Mouse (Mus musculus): ENCODE measurements around the gene Lrmda. TPM values are rescaled to one million over a fixed set of nuclear protein-coding genes. Genes with fewer than 3 reads are reported as not detected.
A peak's percentile ranks its signal among the peaks of the same experiment; 100 is the strongest.
"Not testable (repeated sequence)": the region's sequence is repeated elsewhere in the genome, so short reads cannot be mapped to it uniquely, and the experiment has no call there.

The Lrmda gene
- total RNA-seq, 2 experiments from 2014 or later, result 1.5 to 2.4 TPM

- no peak for DNase-seq
Observed at GRCm38 (mm10) chr14:22738603-22739002, 719.1 kb downstream of the Lrmda start.

GRCm38 (mm10) chr14:22742527-22742926 lies 723.0 kb downstream of the Lrmda start:
- DNase-seq, result no peak

GRCm38 (mm10) chr14:22743264-22743663 lies 723.8 kb downstream of the Lrmda start:
- DNase-seq, result no peak

GRCm38 (mm10) chr14:22744701-22745100 lies 725.2 kb downstream of the Lrmda start:
- no peak for DNase-seq

- no peak for DNase-seq
Observed at GRCm38 (mm10) chr14:22745263-22745881, 725.9 kb downstream of the Lrmda start.

- DNase-seq, result peak in 1 of 2 experiments; percentile 33
Observed at GRCm38 (mm10) chr14:22745882-22746480, 726.5 kb downstream of the Lrmda start.

- no peak for DNase-seq
Observed at GRCm38 (mm10) chr14:22747816-22748215, 728.3 kb downstream of the Lrmda start.

- DNase-seq, result peak in 1 of 2 experiments; percentile 9
Observed at GRCm38 (mm10) chr14:22750409-22750808, 730.9 kb downstream of the Lrmda start.

GRCm38 (mm10) chr14:22751290-22751689 lies 731.8 kb downstream of the Lrmda start:
- DNase-seq, result no peak

- no peak for DNase-seq
Observed at GRCm38 (mm10) chr14:22754633-22755032, 735.1 kb downstream of the Lrmda start.

- no peak for DNase-seq
Observed at GRCm38 (mm10) chr14:22757493-22757892, 738.0 kb downstream of the Lrmda start.

- no peak for DNase-seq
Observed at GRCm38 (mm10) chr14:22759216-22759615, 739.7 kb downstream of the Lrmda start.

GRCm38 (mm10) chr14:22759673-22760072 lies 740.2 kb downstream of the Lrmda start:
- peak; percentile 50 to 75 for DNase-seq

- peak in 1 of 2 experiments; percentile 13 for DNase-seq
Observed at GRCm38 (mm10) chr14:22760241-22761039, 740.9 kb downstream of the Lrmda start.

GRCm38 (mm10) chr14:22781709-22782108 lies 762.2 kb downstream of the Lrmda start:
- peak; percentile 34 to 50 for DNase-seq

- DNase-seq, result no peak
Observed at GRCm38 (mm10) chr14:22782365-22782764, 762.9 kb downstream of the Lrmda start.

GRCm38 (mm10) chr14:22783211-22784161 lies 764.0 kb downstream of the Lrmda start:
- DNase-seq, result peak; percentile 24 to 30

- DNase-seq, result no peak
Observed at GRCm38 (mm10) chr14:22800020-22800419, 780.5 kb downstream of the Lrmda start.

GRCm38 (mm10) chr14:22800871-22801636 lies 781.5 kb downstream of the Lrmda start:
- DNase-seq, result peak in 1 of 2 experiments; percentile 36

- not testable (repeated sequence) for DNase-seq
Observed at GRCm38 (mm10) chr14:22801714-22802113, 782.2 kb downstream of the Lrmda start.

GRCm38 (mm10) chr14:22807324-22807723 lies 787.8 kb downstream of the Lrmda start:
- no peak for DNase-seq

Measured in heart, adult 18-20 months (tissue).